Mouse (Mus musculus) heart, postnatal 0 days (tissue): Measurements from ENCODE around the gene Syne2.

ENCODE experiments used
- CTCF ChIP-seq: IDR thresholded peaks from 2 replicates; pipeline ENCODE4 v1.5.1; 2016; ENCODE audit warnings: antibody characterized with exemption, control low read depth, low read depth
- EP300 ChIP-seq: IDR thresholded peaks from 2 replicates; pipeline ENCODE4 v1.6.1; 2016; ENCODE audit warnings: antibody characterized with exemption, low read depth

- TF ChIP-seq CTCF (no peak), EP300 (no peak)
These were observed 224.4 kb downstream of the Syne2 start for GRCm38 (mm10) chr12:76042301-76042700.
